In the genomic region with DNA sequence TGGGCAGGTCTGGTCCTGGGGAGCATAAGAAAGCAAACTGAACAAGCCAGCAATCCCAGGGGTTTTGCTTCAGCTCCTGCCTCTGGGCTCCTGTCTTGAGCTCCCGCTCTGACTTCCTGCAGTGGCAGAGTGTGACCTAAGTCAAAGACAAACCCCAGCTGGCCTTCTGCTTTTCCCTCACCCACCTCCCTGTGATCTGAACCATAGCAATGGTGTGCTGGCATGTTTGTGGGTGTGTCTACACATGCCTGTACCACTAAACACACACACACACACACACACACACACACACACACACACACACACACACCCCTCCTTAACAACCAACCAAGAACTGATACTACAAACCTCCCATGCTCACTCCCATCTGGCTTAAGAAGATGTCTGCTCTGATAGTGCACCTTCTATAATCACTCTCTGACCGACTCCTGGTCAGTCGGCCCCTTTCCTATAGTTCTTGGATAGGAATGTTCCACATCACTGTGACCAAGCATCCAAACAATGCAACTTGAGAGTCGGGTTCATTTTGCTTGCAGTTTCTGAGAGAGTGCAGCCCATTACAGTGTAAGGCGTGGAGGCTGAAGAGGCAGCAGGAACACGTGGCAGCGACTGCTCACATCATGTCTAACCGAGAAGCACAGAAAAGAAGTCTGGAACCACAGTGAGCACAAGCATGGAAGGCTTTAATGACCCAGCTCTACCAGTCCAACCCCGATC, we compare ENCODE assay signal across 19 mouse cellular contexts.
DNase-seq lines count a peak whose midpoint lies in the region; ATAC-seq lines count a peak whose summit lies in the region.
"Had no signal": no experiment of that assay in that cellular context is flagged by ENCODE, and none has a peak within 500 bp of the region (broad histone marks: within the 10 kb centered on the region; RNA-seq: fewer than 3 reads in every experiment).

No protein-coding gene starts in this region.

- no peaks in the 10 kb centered on the region for H3K36me3 ChIP-seq in heart, embryonic 11.5 days (ENCODE audit: control insufficient read depth, insufficient read depth, low read length)
- H3K36me3 ChIP-seq in kidney, embryonic 16.5 days (ENCODE audit: insufficient read depth, low read length): no peaks in the 10 kb centered on the region
- no peaks in the 10 kb centered on the region for H3K36me3 ChIP-seq in lung, embryonic 16.5 days (ENCODE audit: control insufficient read depth, insufficient read depth, low read length)
- H3K36me3 ChIP-seq in stomach, embryonic 14.5 days (ENCODE audit: control insufficient read depth, insufficient read depth, low read length): no peaks in the 10 kb centered on the region
- H3K36me3 ChIP-seq: embryonic facial prominence, embryonic 15.5 days; hindbrain, embryonic 12.5 days; limb, embryonic 12.5 days; liver, embryonic 13.5 days; midbrain, embryonic 12.5 days had no signal

- no peak for DNase-seq in heart, adult 9 months (ENCODE audit: low spot score in 2 of 2)
- no peak for DNase-seq in kidney, adult 18-20 months
- no peak for DNase-seq in lung, postnatal 36 days
- DNase-seq: cerebellum, adult 18-20 months; cerebellum, postnatal 25 days; embryo, embryonic 11 days; liver, embryonic 13.5 days; retina, postnatal 1 day; right cerebral cortex, postnatal 4 days; thymus, postnatal 25 days had no signal

- no peak overlapping the region for H3K4me3 ChIP-seq in heart, embryonic 11.5 days (ENCODE audit: low read depth, low read length)
- no peak overlapping the region for H3K4me3 ChIP-seq in kidney, embryonic 16.5 days (ENCODE audit: low read length)
- H3K4me3 ChIP-seq in lung, embryonic 16.5 days (ENCODE audit: low read length): no peak overlapping the region
- no peak overlapping the region for H3K4me3 ChIP-seq in stomach, embryonic 14.5 days (ENCODE audit: low read depth, low read length)
- H3K4me3 ChIP-seq: embryonic facial prominence, embryonic 15.5 days; hindbrain, embryonic 12.5 days; limb, embryonic 12.5 days; liver, embryonic 13.5 days; midbrain, embryonic 12.5 days had no signal

- H3K27ac ChIP-seq in heart, embryonic 11.5 days (ENCODE audit: low read depth, low read length): peak overlapping the region; percentile 87
- H3K27ac ChIP-seq in kidney, embryonic 16.5 days (ENCODE audit: low read length): no peak overlapping the region
- H3K27ac ChIP-seq in lung, embryonic 16.5 days (ENCODE audit: low read length): no peak overlapping the region
- no peak overlapping the region for H3K27ac ChIP-seq in stomach, embryonic 14.5 days (ENCODE audit: low read length)
- H3K27ac ChIP-seq: embryonic facial prominence, embryonic 15.5 days; hindbrain, embryonic 12.5 days; limb, embryonic 12.5 days; liver, embryonic 13.5 days; midbrain, embryonic 12.5 days had no signal

- H3K9ac ChIP-seq in heart, embryonic 11.5 days (ENCODE audit: low read depth, low read length): 0 out of 2 replicates have a peak overlapping the region, but pooled peaks have one; percentile 16
- H3K9ac ChIP-seq in kidney, embryonic 16.5 days (replicated peaks; ENCODE audit: low read length): no peak overlapping the region
- H3K9ac ChIP-seq in lung, embryonic 16.5 days (ENCODE audit: low read length): no peak overlapping the region
- no peak overlapping the region for H3K9ac ChIP-seq in stomach, embryonic 14.5 days (replicated peaks; ENCODE audit: low read depth, low read length)
- H3K9ac ChIP-seq: embryonic facial prominence, embryonic 15.5 days; hindbrain, embryonic 12.5 days; limb, embryonic 12.5 days; liver, embryonic 13.5 days; midbrain, embryonic 12.5 days had no signal

- no peaks in the 10 kb centered on the region for H3K27me3 ChIP-seq in heart, embryonic 11.5 days (ENCODE audit: control insufficient read depth, insufficient read depth, low read length)
- no peaks in the 10 kb centered on the region for H3K27me3 ChIP-seq in kidney, embryonic 16.5 days (ENCODE audit: insufficient read depth, low read length)
- no peaks in the 10 kb centered on the region for H3K27me3 ChIP-seq in lung, embryonic 16.5 days (ENCODE audit: control insufficient read depth, insufficient read depth, low read depth, low read length)
- H3K27me3 ChIP-seq in stomach, embryonic 14.5 days (ENCODE audit: control insufficient read depth, insufficient read depth, low read length): no peaks in the 10 kb centered on the region
- H3K27me3 ChIP-seq: embryonic facial prominence, embryonic 15.5 days; hindbrain, embryonic 12.5 days; limb, embryonic 12.5 days; liver, embryonic 13.5 days; midbrain, embryonic 12.5 days had no signal

- H3K4me1 ChIP-seq in heart, embryonic 11.5 days (ENCODE audit: control insufficient read depth, insufficient read depth, low read length): peaks cover 21% of the 10 kb centered on the region
- peaks cover 6% of the 10 kb centered on the region; the same call in 1 of the 2 replicates for H3K4me1 ChIP-seq in kidney, embryonic 16.5 days (ENCODE audit: insufficient read depth, low read length)
- H3K4me1 ChIP-seq in lung, embryonic 16.5 days (replicated peaks; ENCODE audit: control insufficient read depth, insufficient read depth, low read length): peaks cover 7% of the 10 kb centered on the region
- 0 out of 2 replicates have a peak, but pooled peaks cover 4% of the 10 kb centered on the region for H3K4me1 ChIP-seq in stomach, embryonic 14.5 days (ENCODE audit: control insufficient read depth, insufficient read depth, low read length)
- H3K4me1 ChIP-seq: embryonic facial prominence, embryonic 15.5 days; hindbrain, embryonic 12.5 days; limb, embryonic 12.5 days; liver, embryonic 13.5 days; midbrain, embryonic 12.5 days had no signal

- H3K9me3 ChIP-seq in heart, embryonic 11.5 days (replicated peaks; ENCODE audit: control insufficient read depth, low read length): no peaks in the 10 kb centered on the region
- H3K9me3 ChIP-seq in kidney, embryonic 16.5 days (ENCODE audit: low read length): no peaks in the 10 kb centered on the region
- no peaks in the 10 kb centered on the region for H3K9me3 ChIP-seq in lung, embryonic 16.5 days (ENCODE audit: control insufficient read depth, low read length)
- no peaks in the 10 kb centered on the region for H3K9me3 ChIP-seq in stomach, embryonic 14.5 days (ENCODE audit: control insufficient read depth, low read depth, low read length)
- H3K9me3 ChIP-seq: embryonic facial prominence, embryonic 15.5 days; hindbrain, embryonic 12.5 days; limb, embryonic 12.5 days; liver, embryonic 13.5 days; midbrain, embryonic 12.5 days had no signal

- H3K4me2 ChIP-seq in heart, embryonic 11.5 days: no peak overlapping the region
- H3K4me2 ChIP-seq in kidney, embryonic 16.5 days (replicated peaks; ENCODE audit: low read depth, low read length): no peak overlapping the region
- no peak overlapping the region for H3K4me2 ChIP-seq in lung, embryonic 16.5 days (ENCODE audit: low read depth, low read length)
- H3K4me2 ChIP-seq in stomach, embryonic 14.5 days (replicated peaks; ENCODE audit: low read depth, low read length): no peak overlapping the region
- H3K4me2 ChIP-seq: embryonic facial prominence, embryonic 15.5 days; hindbrain, embryonic 12.5 days; limb, embryonic 12.5 days; liver, embryonic 13.5 days; midbrain, embryonic 12.5 days had no signal

- 53% methylated on average over 9 of the region's 9 CpGs for WGBS in heart, embryonic 11.5 days (ENCODE audit: insufficient replicate concordance)
- WGBS in kidney, embryonic 16.5 days: 53% methylated on average over 9 of the region's 9 CpGs
- 52% methylated on average over 9 of the region's 9 CpGs for whole genome bisulfite sequencing in lung, embryonic 16.5 days
- 61% methylated on average over 9 of the region's 9 CpGs for WGBS in stomach, embryonic 14.5 days

- no peak for ATAC-seq in heart, embryonic 11.5 days (replicated peaks; ENCODE audit: insufficient number of reproducible peaks, low FRiP score, low TSS enrichment)
- peak; percentile 76; the same call in 1 of the 2 replicates for ATAC-seq in kidney, embryonic 16.5 days (ENCODE audit: low FRiP score, low TSS enrichment)
- ATAC-seq in lung, embryonic 16.5 days (ENCODE audit: low read depth): peak; percentile 64
- ATAC-seq in stomach, embryonic 14.5 days (ENCODE audit: insufficient number of reproducible peaks, insufficient read depth, low FRiP score, low read depth): peak; percentile 54
- ATAC-seq in CD4-positive, CD25-positive, alpha-beta regulatory T cell, adult 4 months: no peak

Comparison
In these comparisons a context has a peak if more than half of its experiments do, and no peak if none do; other contexts are left out.
1. ATAC-seq: peak in kidney, embryonic 16.5 days (single experiment), lung, embryonic 16.5 days (single experiment) and stomach, embryonic 14.5 days (single experiment); none in heart, embryonic 11.5 days (single experiment) and CD4-positive, CD25-positive, alpha-beta regulatory T cell, adult 4 months (single experiment).